Mouse (Mus musculus) lung, postnatal 0 days (tissue): Measurements from ENCODE around the gene Rad51. TPM values are rescaled to one million over a fixed set of nuclear protein-coding genes. Genes with fewer than 3 reads are reported as not detected.

ENCODE experiments used
- ATAC-seq: fragments of 200-750 bp; cut with Nextera tagmentation; 2 replicates; pipeline ENCODE4 v1.8.0; 2017; ENCODE audit warnings: moderate library complexity
- DNase-seq: peaks from one replicate; pipeline ENCODE4 v3.0.0-alpha.2; 2016; ENCODE audit warnings: low spot score
- H3K27ac ChIP-seq: fragments of 300-500 bp; sonication (generic); 2 replicates; pipeline ENCODE4 v1.5.1; 2014; ENCODE audit warnings: antibody characterized with exemption, mild to moderate bottlenecking, low read length, mixed read lengths
- H3K27me3 ChIP-seq: fragments of 300-500 bp; sonication (generic); replicated peaks from 2 replicates; pipeline ENCODE4 v1.6.1; 2014; ENCODE audit warnings: low read length, mixed read lengths; ENCODE audit not compliant: insufficient read depth
- H3K36me3 ChIP-seq: fragments of 300-500 bp; sonication (generic); 2 replicates; pipeline ENCODE4 v1.6.1; 2014; ENCODE audit warnings: low read length, mixed read lengths; ENCODE audit not compliant: insufficient read depth
- H3K4me1 ChIP-seq: fragments of 300-500 bp; sonication (generic); 2 replicates; pipeline ENCODE4 v1.6.1; 2014; ENCODE audit warnings: antibody characterized with exemption, low read depth, low read length, mixed read lengths; ENCODE audit not compliant: insufficient read depth
- H3K4me2 ChIP-seq: fragments of 300-500 bp; sonication (generic); replicated peaks from 2 replicates; pipeline ENCODE4 v1.6.1; 2014; ENCODE audit warnings: low read depth, mild to moderate bottlenecking, low read length, moderate library complexity, mixed read lengths
- H3K4me3 ChIP-seq: fragments of 300-500 bp; sonication (generic); 2 replicates; pipeline ENCODE4 v1.5.1; 2014; ENCODE audit warnings: low read depth, low read length
- H3K9ac ChIP-seq: fragments of 300-500 bp; sonication (generic); replicated peaks from 2 replicates; pipeline ENCODE4 v1.6.1; 2014; ENCODE audit warnings: low read depth, mild to moderate bottlenecking
- H3K9me3 ChIP-seq: fragments of 300-500 bp; sonication (generic); 2 replicates; pipeline ENCODE4 v1.6.1; 2016; ENCODE audit warnings: low read length, mixed read lengths
- CTCF ChIP-seq: IDR thresholded peaks from 2 replicates; pipeline ENCODE4 v1.5.1; 2016; ENCODE audit warnings: antibody characterized with exemption, mild to moderate bottlenecking
- EP300 ChIP-seq: IDR thresholded peaks from 2 replicates; pipeline ENCODE4 v1.6.1; 2016; ENCODE audit warnings: antibody characterized with exemption, mild to moderate bottlenecking, control low read depth
- WGBS: fragments of 180-500 bp; shearing (Covaris S2); extraction: QIAGEN DNeasy Blood & Tissue Kit; methylation state at CpG from one replicate; pipeline ENCODE4 v1.1.7; 2014; 5-methylcytosine and 5-hydroxymethylcytosine counted together
- polyA plus RNA-seq: library from polyadenylated mRNA; unstranded; fragments of >200 nt; fragmentation: Nextera tagmentation; extraction: Ambion mirVana; gene quantifications from 2 replicates; pipeline ENCODE4 v1.2.1, GENCODE M21; 2015

Gene Rad51
- polyA plus RNA-seq, 1 experiment from 2014 or later, result 4.2 TPM

GRCm38 (mm10) chr2:119147775-119148174 is 35.2 kb downstream of the Rad51 start:
- Histone ChIP-seq H3K27ac (no peak overlapping the region), H3K4me2 (no peak overlapping the region), H3K4me1 (no peaks in the 10 kb centered on the region), H3K36me3 (peaks cover 29% of the 10 kb centered on the region), H3K9ac (no peak overlapping the region), H3K9me3 (no peaks in the 10 kb centered on the region), H3K4me3 (no peak overlapping the region), H3K27me3 (no peaks in the 10 kb centered on the region)
- TF ChIP-seq EP300, result no peak
- TF ChIP-seq CTCF, result no peak
- WGBS, result 88% methylated on average over 8 of the region's 8 CpGs
- DNase-seq, result no peak
- no peak for ATAC-seq

GRCm38 (mm10) chr2:119152255-119152654 is 39.7 kb downstream of the Rad51 start:
- peaks cover 8% of the 10 kb centered on the region for H3K36me3 ChIP-seq
- DNase-seq, result no peak

DNA sequence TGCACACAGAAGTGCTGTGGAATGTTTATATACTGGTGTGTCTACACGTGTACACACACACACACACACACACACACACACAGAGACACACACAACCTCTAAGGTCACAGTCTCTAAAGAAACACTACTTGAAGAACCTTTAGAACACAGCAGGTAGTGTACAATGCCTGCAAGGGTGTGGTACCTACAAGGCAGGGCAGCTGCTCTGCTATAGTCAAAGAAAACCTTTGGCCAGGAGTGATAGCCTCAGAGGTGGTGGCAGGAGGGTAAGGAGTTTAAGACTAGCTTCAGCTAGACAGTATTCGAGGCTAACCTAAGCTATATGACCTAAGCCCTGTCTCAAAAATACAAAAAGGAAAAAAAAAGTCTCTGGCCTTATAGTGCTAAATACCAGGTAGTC is 42.1 kb downstream of the Rad51 start:
- Histone ChIP-seq H3K4me1 (no peaks in the 10 kb centered on the region; the same call in 1 of the 2 replicates), H3K27ac (no peak overlapping the region), H3K9me3 (no peaks in the 10 kb centered on the region), H3K9ac (no peak overlapping the region), H3K4me3 (no peak overlapping the region), H3K27me3 (no peaks in the 10 kb centered on the region), H3K4me2 (no peak overlapping the region), H3K36me3 (no peaks in the 10 kb centered on the region; the same call in 1 of the 2 replicates)
- DNase-seq (no peak), ATAC-seq (no peak)
- TF ChIP-seq EP300 (no peak), CTCF (no peak)
- 85% methylated on average over 2 of the region's 2 CpGs for WGBS

More at GRCm38 (mm10) chr2:119152255-119152654, 39.7 kb downstream of the Rad51 start:
- H3K9ac ChIP-seq, result no peak overlapping the region
- no peaks in the 10 kb centered on the region for H3K9me3 ChIP-seq
- WGBS, result 76% methylated on average over 6 of the region's 6 CpGs
- H3K27ac ChIP-seq, result no peak overlapping the region
- H3K27me3 ChIP-seq, result no peaks in the 10 kb centered on the region
- no peak overlapping the region for H3K4me2 ChIP-seq
- no peak for ATAC-seq
- H3K4me1 ChIP-seq, result no peaks in the 10 kb centered on the region; the same call in 1 of the 2 replicates
- TF ChIP-seq CTCF (no peak), EP300 (no peak)
- no peak overlapping the region for H3K4me3 ChIP-seq

- Histone ChIP-seq H3K27me3 (no peaks in the 10 kb centered on the region), H3K36me3 (no peaks in the 10 kb centered on the region; the same call in 1 of the 2 replicates), H3K27ac (no peak overlapping the region), H3K4me2 (peak overlapping the region; percentile 84; the same call in 1 of the 2 replicates), H3K4me1 (no peaks in the 10 kb centered on the region; the same call in 1 of the 2 replicates), H3K4me3 (no peak overlapping the region; the same call in 1 of the 2 replicates), H3K9me3 (no peaks in the 10 kb centered on the region), H3K9ac (0 out of 2 replicates have a peak overlapping the region, but pooled peaks have one; percentile 84)
- TF ChIP-seq CTCF, result no peak
- TF ChIP-seq EP300, result no peak
- 67% methylated on average over 9 of the region's 9 CpGs for WGBS
- no peak for ATAC-seq
- no peak for DNase-seq
These were observed 42.8 kb downstream of the Rad51 start for GRCm38 (mm10) chr2:119155388-119155787.

DNA sequence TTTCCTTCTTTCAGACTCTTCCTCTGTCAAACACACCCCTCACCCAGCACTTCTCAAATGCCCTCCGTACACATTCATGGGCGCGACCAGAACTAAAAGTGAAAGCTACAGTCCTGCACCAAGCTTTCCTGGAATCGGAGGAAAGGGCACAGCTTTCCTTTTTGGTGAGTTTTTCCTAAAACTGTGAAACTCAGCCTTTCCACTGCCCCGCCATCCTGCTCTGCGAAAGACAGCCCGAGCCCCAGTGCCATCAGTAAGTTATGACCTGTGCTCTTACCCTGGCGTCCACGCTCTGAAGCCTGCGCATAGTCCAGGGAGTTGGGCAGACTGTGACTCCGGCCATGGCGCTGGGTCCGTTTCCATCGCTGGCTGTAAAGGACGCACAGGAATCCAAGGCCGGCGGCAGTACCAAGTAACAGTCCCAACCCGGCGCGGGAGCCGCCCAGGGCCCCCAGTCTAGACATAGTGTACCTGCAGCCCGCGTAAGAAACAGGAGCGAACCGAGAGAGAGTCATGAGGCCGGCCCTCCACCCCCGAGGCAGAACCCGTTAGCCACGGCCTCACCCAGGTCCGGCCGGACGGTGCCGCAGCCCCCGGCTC is 43.6 kb downstream of the Rad51 start:
- Histone ChIP-seq H3K27me3 (no peaks in the 10 kb centered on the region), H3K27ac (peak overlapping the region; percentile 74), H3K9me3 (no peaks in the 10 kb centered on the region), H3K4me1 (no peaks in the 10 kb centered on the region; the same call in 1 of the 2 replicates), H3K36me3 (no peaks in the 10 kb centered on the region; the same call in 1 of the 2 replicates), H3K9ac (peak overlapping the region; percentile 84), H3K4me3 (peak overlapping the region; percentile 98), H3K4me2 (peak overlapping the region; percentile 84)
- TF ChIP-seq EP300, result no peak
- no peak for TF ChIP-seq CTCF
- 3% methylated on average over 31 of the region's 34 CpGs for WGBS
- peak; percentile 24 for DNase-seq
- peak; percentile 46; the same call in 1 of the 2 replicates for ATAC-seq

DNA sequence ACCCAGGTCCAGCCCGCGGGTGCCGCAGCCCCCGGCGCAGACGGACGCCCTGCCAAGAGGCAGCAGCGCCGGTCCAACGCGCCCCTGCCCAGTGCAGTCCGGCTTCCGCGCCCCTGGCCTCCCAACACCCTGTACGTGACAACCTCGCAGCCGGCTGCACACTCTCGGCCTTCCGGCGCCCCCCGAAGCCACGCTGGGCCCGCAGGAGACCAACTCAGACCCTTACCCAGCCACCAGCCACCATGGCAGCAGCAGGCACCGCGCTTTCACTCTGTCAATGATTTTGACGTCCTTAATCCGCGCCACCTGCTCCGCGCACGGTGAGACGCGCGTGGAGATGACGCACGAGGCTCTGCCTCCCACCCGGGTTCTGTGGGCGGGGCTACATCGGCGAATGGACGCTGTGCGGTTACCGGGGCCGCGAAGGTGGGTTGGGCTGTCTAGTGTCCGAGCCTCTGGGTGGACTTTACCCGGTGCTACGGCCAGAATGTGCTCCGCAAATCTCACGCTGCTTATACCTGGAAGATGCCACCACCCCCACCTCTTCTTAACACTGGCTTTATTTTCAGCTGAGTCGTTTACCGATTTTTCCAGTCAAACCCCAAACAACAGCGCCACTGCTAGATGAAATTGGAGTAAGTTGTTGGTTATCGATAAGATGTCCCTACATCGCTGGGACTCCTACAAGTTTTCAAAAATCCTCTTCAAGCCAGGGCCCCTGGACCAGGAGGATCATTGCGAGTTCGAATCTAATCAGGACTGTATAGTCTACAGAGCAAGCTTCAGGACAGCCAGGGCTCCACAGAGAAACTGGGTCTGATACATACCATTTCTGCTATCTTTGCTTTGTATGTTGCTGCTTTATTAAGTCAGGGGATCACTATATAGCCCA is 44.3 kb downstream of the Rad51 start, which contains the start of gene Rmdn3:
Rmdn3 (minus strand) TSS at position 354 of the 892 bp plus-strand sequence.
- H3K36me3 ChIP-seq, result no peaks in the 10 kb centered on the region
- TF ChIP-seq CTCF, result no peak
- TF ChIP-seq EP300, result no peak
- under 1% methylated on average over 54 of the region's 57 CpGs for WGBS

More for the DNA sequence above, 44.3 kb downstream of the Rad51 start, which contains the start of gene Rmdn3:
- Histone ChIP-seq H3K27me3 (no peaks in the 10 kb centered on the region), H3K4me1 (no peaks in the 10 kb centered on the region; the same call in 1 of the 2 replicates), H3K9me3 (no peaks in the 10 kb centered on the region), H3K27ac (peak within 1 kb of the TSS; percentile 74), H3K4me2 (peak within 1 kb of the TSS; percentile 84), H3K9ac (peak within 1 kb of the TSS; percentile 84), H3K4me3 (peak within 1 kb of the TSS; percentile 98)
- ATAC-seq (peak; percentile 92), DNase-seq (peak; percentile 97)
